Mouse (Mus musculus): ENCODE measurements around the gene Focad.

DNA sequence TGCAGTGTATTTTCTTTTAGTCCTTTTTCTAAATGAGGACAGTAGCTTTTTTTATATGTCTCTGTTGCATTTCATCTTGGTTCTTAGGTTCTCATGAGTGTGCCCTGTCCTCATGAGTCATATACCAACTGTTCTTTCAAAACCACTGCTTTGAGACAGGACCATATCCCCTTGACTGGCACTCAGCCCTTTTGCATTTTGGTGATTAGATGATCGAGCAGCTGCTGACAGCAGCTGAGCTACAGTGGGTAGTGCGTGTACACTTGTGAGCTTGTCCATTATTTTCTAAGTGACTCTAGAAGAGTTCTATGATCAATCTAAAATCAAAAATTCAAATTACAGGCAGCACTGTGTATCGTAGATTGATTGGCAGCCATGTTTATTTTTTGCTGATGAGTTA is 28.0 kb downstream of the Focad start:
- no peak for TF ChIP-seq CTCF (IDR thresholded peaks at IDR 0.05; ENCODE audit: borderline replicate concordance, control insufficient read depth, extremely low read depth, insufficient read depth, low read length, poor library complexity)
- TF ChIP-seq POLR2A (IDR thresholded peaks at IDR 0.05; ENCODE audit: control insufficient read depth, extremely low read depth, insufficient read depth, low read length, poor library complexity): no peak
